Mouse (Mus musculus) kidney, adult 2 months (tissue): Measurements from ENCODE around the gene Tnnt2. TPM values are rescaled to one million over a fixed set of nuclear protein-coding genes. Genes with fewer than 3 reads are reported as not detected.
A peak's percentile ranks its signal among the peaks of the same experiment; 100 is the strongest.

ENCODE experiments used
- DNase-seq: peaks from one replicate; pipeline ENCODE4 v3.0.0; 2021
- H3K27ac ChIP-seq: fragments of 200-500 bp; 2 replicates; pipeline ENCODE4 v1.5.1; 2012; ENCODE audit warnings: low read depth, low read length, control low read depth, inconsistent platforms; ENCODE audit not compliant: insufficient read depth
- H3K27me3 ChIP-seq: fragments of 200-500 bp; replicated peaks from 2 replicates; pipeline ENCODE4 v1.6.1; 2012; ENCODE audit warnings: mild to moderate bottlenecking, moderate library complexity, low read length, inconsistent platforms; ENCODE audit not compliant: control insufficient read depth, insufficient read depth
- H3K36me3 ChIP-seq: fragments of 200-500 bp; 2 replicates; pipeline ENCODE4 v1.6.1; 2012; ENCODE audit warnings: mild to moderate bottlenecking, moderate library complexity, low read length, inconsistent platforms; ENCODE audit not compliant: control insufficient read depth, insufficient read depth
- H3K4me1 ChIP-seq: fragments of 200-500 bp; 2 replicates; pipeline ENCODE4 v1.6.1; 2011; ENCODE audit warnings: low read length; ENCODE audit not compliant: control insufficient read depth, insufficient read depth
- H3K4me3 ChIP-seq: fragments of 200-500 bp; 2 replicates; pipeline ENCODE4 v1.5.1; 2011; ENCODE audit warnings: mild to moderate bottlenecking, low read depth, low read length, control low read depth; ENCODE audit not compliant: insufficient read depth
- CTCF ChIP-seq: fragments of 200-500 bp; conservative IDR thresholded peaks from 2 replicates; pipeline ENCODE4 v1.5.1; 2011; ENCODE audit warnings: low read depth, mild to moderate bottlenecking, control low read depth, low read length, moderate library complexity, mixed read lengths; ENCODE audit not compliant: insufficient read depth, insufficient read length
- POLR2A ChIP-seq: fragments of 200-500 bp; IDR thresholded peaks from one replicate; pipeline ENCODE4 v1.6.1; 2011; ENCODE audit warnings: low read depth, low read length, control low read depth
- WGBS: fragments of 180-500 bp; shearing (Covaris S2); methylation state at CpG from one replicate; pipeline ENCODE4 v1.1.7; 2018; 5-methylcytosine and 5-hydroxymethylcytosine counted together
- polyA plus RNA-seq: library from polyadenylated mRNA; depleted of rRNA; stranded (reverse); fragments of >200 nt; gene quantifications from 2 replicates; pipeline ENCODE4 v1.2.3, GENCODE M21; 2012

Tnnt2 gene
- polyA plus RNA-seq, 1 experiment: 0.44 TPM

DNA sequence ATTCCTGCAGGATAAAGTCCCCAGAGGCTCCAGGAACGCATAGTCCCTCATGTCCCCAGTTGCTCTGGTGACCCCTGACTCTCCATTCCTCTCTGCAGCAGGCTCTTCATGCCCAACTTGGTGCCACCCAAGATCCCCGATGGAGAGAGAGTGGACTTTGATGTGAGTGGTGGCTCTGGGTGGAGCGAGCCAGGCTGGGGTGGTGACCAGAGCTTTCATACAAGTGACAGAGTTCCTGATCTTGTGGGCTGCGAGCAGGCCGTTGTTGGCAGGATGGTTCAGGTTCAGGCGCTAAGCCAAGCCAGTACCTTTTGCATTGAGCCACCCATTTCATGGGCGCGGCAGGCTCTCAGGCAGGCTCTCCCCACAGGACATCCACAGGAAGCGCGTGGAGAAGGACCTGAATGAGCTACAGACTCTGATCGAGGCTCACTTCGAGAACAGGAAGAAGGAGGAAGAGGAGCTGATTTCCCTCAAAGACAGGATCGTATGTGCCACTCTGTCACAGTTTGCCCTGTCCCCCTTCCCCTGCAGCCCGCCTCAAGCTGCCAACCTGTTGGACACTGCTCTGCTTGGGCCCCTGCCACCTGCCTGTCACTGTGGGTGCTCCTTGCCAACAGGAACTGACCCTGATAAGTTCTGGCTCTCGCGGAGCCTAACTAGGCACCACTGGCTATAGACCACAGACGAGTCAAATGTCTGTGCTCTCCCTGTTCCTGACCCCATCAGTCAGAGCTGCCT lies 11.6 kb downstream of the Tnnt2 start:
- Histone ChIP-seq H3K4me3 (no peak overlapping the region), H3K36me3 (no peaks in the 10 kb centered on the region), H3K27me3 (no peaks in the 10 kb centered on the region), H3K4me1 (no peaks in the 10 kb centered on the region), H3K27ac (no peak overlapping the region)
- WGBS: 70% methylated on average over 17 of the region's 17 CpGs
- TF ChIP-seq CTCF: no peak
- no peak for TF ChIP-seq POLR2A
- no peak for DNase-seq

DNA sequence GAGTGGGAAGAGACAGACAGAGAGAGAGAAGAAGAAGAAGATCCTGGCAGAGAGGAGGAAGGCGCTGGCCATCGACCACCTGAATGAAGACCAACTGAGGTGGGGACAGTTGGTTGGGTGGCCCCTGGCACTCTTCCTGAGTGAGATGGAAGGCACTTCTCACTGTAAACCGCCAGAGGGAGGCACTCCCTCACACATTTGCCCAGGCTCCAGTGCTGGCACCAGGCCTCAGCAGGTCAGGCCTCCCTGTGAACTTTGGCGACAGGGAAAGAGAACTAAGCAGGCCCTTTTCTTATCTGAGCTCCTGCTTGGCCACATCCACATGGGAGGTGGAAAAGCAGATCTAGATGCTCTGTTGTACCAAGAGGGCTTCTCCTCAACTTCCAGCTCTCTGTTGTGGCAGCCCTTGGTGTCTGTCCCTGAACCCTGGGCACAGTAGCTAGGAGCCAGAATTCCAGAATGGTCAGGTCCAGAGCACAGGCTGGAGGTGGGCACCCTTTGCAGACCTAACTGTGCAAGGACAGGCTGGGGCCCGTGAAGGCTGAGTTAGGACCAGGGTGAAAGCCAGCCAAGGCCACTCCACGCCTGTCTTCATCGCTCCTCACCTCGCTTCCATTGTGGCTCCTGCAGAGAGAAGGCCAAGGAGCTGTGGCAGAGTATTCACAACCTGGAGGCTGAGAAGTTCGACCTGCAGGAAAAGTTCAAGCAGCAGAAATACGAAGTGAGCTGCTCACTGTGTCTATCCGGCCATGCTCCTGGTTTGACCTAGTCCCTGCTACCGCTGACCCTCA lies 14.8 kb downstream of the Tnnt2 start:
- H3K4me1 ChIP-seq: no peaks in the 10 kb centered on the region
- no peaks in the 10 kb centered on the region for H3K27me3 ChIP-seq
- no peak overlapping the region for H3K4me3 ChIP-seq
- WGBS: 69% methylated on average over 12 of the region's 12 CpGs
- no peaks in the 10 kb centered on the region for H3K36me3 ChIP-seq
- peak; percentile 69 for TF ChIP-seq CTCF
- TF ChIP-seq POLR2A: no peak
- DNase-seq: peak; percentile 54
- no peak overlapping the region for H3K27ac ChIP-seq

DNA sequence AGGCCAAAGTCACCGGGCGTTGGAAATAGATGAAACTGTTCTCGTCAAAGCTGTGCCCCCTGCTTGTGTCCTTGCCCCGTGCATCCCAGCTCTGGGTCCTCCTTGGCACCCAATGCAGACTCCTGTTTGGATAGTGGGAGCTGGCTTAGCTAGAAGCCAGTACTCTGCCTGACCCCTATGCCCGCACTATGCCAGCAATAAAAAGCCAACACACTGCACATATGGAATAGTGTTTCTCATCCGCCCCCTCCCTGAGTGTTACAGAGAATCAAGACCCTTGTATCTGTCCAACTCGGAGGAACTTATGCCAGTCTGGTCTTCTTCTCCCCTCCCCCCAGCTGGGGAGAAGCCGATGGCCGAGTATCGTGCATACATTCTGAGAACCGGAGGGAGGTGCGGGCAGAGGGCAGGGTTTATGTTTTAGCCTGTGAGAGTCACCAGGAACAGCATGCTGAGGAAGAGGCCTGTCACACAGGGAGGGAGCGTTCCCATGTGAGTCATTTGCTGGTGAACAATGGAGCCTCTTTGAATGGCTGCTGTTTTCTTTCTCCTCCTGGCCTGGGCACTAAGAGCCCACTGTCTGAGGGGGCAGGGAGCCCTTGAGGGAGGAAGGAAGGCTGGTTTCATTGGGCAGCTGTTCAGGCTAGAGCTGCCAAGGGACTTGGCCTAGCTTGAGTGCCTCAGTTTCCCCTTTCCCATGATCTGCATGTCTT lies 16.0 kb downstream of the Tnnt2 start:
- DNase-seq: no peak
- H3K4me1 ChIP-seq: no peaks in the 10 kb centered on the region
- no peaks in the 10 kb centered on the region for H3K27me3 ChIP-seq
- H3K4me3 ChIP-seq: no peak overlapping the region
- TF ChIP-seq POLR2A: no peak
- no peak for TF ChIP-seq CTCF
- H3K27ac ChIP-seq: no peak overlapping the region
- 69% methylated on average over 13 of the region's 13 CpGs for WGBS
- H3K36me3 ChIP-seq: no peaks in the 10 kb centered on the region

DNA sequence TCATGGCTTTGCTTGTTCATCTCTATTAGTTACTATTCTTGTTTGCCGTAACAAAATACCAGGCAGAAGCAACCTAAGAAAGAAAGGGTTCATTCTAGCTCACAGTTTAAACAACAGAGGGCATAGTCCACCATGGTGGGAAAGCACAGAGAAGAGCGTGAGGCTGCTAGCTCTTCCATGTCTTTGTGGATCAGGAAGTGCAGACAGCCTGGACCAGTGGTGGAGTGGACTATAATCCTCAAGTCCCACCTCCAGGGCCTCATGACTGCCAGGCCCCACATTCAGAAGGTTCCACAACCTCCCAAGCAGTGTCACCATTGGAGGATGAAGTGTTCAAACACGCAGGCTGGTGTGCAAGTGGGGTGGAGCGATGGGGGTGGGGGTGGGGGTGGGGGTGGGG lies 17.0 kb downstream of the Tnnt2 start:
- TF ChIP-seq POLR2A (no peak), CTCF (no peak)
- H3K4me1 ChIP-seq: no peaks in the 10 kb centered on the region
- 86% methylated on average over 4 of the region's 4 CpGs for WGBS

DNA sequence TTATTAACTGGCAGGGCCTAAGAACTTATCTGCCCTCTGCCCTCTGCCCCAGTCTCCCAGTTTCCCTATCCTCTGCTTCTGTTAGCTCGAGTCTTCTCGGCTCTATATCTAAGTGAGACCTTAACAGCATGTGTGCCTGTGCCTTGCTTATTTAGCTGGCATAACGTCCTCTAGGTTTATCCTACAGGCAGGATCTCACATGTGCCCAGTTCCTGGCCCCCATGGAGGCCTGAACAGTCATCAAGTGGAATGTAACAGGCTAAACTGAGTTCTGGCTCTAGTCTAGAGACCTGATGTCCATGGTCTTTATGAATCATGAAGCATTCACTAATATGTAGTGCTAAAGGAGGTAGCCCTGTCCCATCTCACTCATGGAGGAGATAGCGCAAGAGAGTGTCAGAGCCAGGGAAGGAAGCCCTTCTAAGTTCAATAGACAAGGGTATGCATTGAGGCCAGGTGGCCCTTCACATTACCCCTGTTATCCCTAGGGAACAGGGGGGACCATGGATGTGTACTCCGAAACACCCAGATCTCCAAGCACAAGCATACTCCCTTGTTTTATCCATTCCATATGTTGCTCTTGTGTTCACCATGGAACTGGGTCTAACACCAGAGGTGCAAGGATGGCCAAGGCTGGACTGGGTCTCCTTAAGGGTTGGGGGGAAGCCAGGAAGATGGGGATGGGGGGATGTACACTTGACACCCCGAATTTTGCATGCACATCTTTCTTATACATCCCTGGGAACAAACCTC lies 18.6 kb downstream of the Tnnt2 start:
- WGBS: 88% methylated on average over 6 of the region's 6 CpGs
- H3K4me1 ChIP-seq: no peaks in the 10 kb centered on the region
- DNase-seq: no peak
- H3K4me3 ChIP-seq: no peak overlapping the region
- no peaks in the 10 kb centered on the region for H3K27me3 ChIP-seq
- no peaks in the 10 kb centered on the region for H3K36me3 ChIP-seq
- TF ChIP-seq CTCF (no peak), POLR2A (no peak)
- H3K27ac ChIP-seq: no peak overlapping the region

More for the DNA sequence above, 17.0 kb downstream of the Tnnt2 start:
- no peaks in the 10 kb centered on the region for H3K27me3 ChIP-seq
- H3K4me3 ChIP-seq: no peak overlapping the region
- DNase-seq: no peak
- no peaks in the 10 kb centered on the region for H3K36me3 ChIP-seq
- no peak overlapping the region for H3K27ac ChIP-seq

DNA sequence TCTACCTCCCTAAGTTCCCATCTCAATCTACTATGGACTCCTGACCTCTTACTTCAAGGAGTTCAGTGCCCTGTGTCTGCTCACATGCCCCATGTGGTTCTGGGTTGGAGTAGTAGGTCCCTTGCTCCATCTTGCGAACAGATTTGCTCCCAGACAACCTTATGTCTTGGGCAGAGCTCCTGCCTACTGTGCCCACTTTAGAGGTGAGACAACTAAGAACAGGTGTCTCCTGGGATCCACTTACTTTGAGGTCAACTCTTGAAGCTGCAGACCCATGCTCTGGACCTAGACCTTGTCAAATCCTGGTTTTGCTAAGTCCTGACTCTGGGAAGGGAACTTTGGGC lies 19.2 kb downstream of the Tnnt2 start:
- H3K36me3 ChIP-seq: no peaks in the 10 kb centered on the region
- H3K4me1 ChIP-seq: no peaks in the 10 kb centered on the region
- DNase-seq: no peak
- 94% methylated on average over 1 of the region's 1 CpGs for WGBS
- no peaks in the 10 kb centered on the region for H3K27me3 ChIP-seq
- no peak overlapping the region for H3K4me3 ChIP-seq
- H3K27ac ChIP-seq: no peak overlapping the region
- TF ChIP-seq POLR2A (no peak), CTCF (no peak)
